Mouse (Mus musculus): Measurements from ENCODE around the gene Plxna4. TPM values are rescaled to one million over a fixed set of nuclear protein-coding genes. Genes with fewer than 3 reads are reported as not detected.

Plxna4 gene
- polyA plus RNA-seq, 1 experiment = 1.7 TPM

DNA sequence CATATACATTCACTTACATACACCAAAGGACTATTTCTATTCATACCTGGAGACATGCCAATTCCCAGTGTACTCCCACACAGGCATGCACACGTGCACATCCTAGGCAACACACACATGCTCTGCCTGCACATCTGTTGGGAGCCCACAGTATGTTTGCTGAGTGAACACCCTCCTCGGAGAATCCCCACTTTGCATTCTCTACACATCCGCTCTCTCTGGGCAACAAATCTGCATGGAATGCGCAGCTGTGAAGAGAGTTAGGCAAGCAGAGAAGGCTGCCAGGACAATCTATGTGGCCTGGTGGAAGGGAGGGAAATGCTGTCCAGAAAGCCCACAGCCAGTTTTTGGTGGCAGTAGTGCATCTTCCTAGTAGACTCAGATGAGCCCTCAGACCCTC is 123.9 kb downstream of the Plxna4 start:
- Histone ChIP-seq H3K4me1 (ENCODE audit: control insufficient read depth, insufficient read depth, low read length) (0 out of 2 replicates have a peak, but pooled peaks cover 5% of the 10 kb centered on the region), H3K4me3 (ENCODE audit: insufficient read depth, low read length) (no peak overlapping the region), H3K27ac (ENCODE audit: insufficient read depth, low read length) (no peak overlapping the region)
- no peak for TF ChIP-seq POLR2A (IDR thresholded peaks at IDR 0.05; ENCODE audit: low read depth, low read length)
- no peak for TF ChIP-seq CTCF (IDR thresholded peaks at IDR 0.05; ENCODE audit: borderline replicate concordance, insufficient read depth, low read length)

DNA sequence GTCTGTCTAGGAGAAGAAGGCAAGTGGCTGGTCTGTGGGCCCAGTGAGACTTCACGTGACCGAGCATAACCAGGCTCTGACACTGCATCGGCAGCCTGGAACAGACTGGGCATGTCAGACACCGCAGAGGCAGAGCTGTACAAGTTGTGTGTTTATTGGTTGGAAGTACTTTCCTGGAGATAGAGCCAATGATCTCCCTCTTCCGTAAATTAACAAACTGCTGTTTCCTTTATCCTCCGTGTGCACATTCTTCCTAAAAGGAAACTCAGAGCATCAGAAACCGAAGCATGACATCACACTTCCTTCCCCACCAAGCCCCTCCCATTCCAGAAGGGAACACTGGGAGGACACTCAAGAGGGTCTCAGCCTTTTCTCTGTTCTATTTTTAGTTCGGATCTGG is 127.6 kb downstream of the Plxna4 start:
- Histone ChIP-seq H3K4me3 (ENCODE audit: insufficient read depth, low read length) (no peak overlapping the region), H3K4me1 (ENCODE audit: control insufficient read depth, insufficient read depth, low read length) (0 out of 2 replicates have a peak, but pooled peaks cover 5% of the 10 kb centered on the region), H3K27ac (ENCODE audit: insufficient read depth, low read length) (no peak overlapping the region)
- TF ChIP-seq CTCF (IDR thresholded peaks at IDR 0.05; ENCODE audit: borderline replicate concordance, insufficient read depth, low read length) (no peak), POLR2A (IDR thresholded peaks at IDR 0.05; ENCODE audit: low read depth, low read length) (no peak)

DNA sequence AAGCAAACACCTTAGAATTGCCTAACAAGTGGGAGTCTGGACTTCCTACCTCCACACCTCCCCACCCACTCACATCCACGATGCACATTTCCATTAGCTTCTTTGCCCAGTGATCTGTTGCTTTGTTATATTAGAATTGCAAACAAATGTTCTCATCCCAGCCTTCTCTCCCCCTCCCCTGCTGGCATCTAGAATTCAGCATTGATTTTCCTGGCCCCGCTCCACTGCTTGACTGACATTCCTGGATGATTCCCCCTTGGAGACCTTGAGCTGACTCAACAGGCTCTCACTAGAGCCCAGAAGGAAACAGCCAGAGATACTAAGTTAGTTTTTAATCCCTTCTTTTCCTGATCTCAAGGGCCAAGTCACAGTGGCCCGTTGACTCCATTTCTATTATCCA is 131.4 kb downstream of the Plxna4 start:
- H3K27ac ChIP-seq (ENCODE audit: insufficient read depth, low read length) = no peak overlapping the region
- H3K4me1 ChIP-seq (ENCODE audit: control insufficient read depth, insufficient read depth, low read length) = no peaks in the 10 kb centered on the region
- TF ChIP-seq CTCF (IDR thresholded peaks at IDR 0.05; ENCODE audit: borderline replicate concordance, insufficient read depth, low read length) (no peak), POLR2A (IDR thresholded peaks at IDR 0.05; ENCODE audit: low read depth, low read length) (no peak)
- H3K4me3 ChIP-seq (ENCODE audit: insufficient read depth, low read length) = no peak overlapping the region

DNA sequence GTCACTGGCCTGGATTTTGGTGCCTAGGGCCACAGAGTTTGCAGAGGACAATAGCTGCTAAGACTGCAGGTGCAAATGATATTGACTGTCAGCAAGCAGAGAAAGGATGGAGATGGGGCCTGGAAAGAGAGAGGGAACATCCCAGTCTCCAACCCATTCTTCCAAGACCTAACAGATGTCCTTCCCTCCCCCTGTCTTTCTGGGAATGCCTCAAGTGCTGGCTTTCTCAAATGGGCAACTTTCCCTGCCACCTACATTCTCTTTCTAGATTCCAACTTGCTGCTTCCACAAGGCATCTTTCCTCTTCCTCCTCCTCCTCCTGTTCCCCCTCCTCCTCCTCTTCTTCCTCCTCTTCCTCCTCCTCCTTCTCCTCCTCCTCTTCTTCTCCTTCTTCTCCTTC is 136.1 kb downstream of the Plxna4 start:
- Histone ChIP-seq H3K27ac (ENCODE audit: insufficient read depth, low read length) (no peak overlapping the region), H3K4me3 (ENCODE audit: insufficient read depth, low read length) (no peak overlapping the region), H3K4me1 (ENCODE audit: control insufficient read depth, insufficient read depth, low read length) (no peaks in the 10 kb centered on the region)
- TF ChIP-seq POLR2A (IDR thresholded peaks at IDR 0.05; ENCODE audit: low read depth, low read length) = no peak
- no peak for TF ChIP-seq CTCF (IDR thresholded peaks at IDR 0.05; ENCODE audit: borderline replicate concordance, insufficient read depth, low read length)

DNA sequence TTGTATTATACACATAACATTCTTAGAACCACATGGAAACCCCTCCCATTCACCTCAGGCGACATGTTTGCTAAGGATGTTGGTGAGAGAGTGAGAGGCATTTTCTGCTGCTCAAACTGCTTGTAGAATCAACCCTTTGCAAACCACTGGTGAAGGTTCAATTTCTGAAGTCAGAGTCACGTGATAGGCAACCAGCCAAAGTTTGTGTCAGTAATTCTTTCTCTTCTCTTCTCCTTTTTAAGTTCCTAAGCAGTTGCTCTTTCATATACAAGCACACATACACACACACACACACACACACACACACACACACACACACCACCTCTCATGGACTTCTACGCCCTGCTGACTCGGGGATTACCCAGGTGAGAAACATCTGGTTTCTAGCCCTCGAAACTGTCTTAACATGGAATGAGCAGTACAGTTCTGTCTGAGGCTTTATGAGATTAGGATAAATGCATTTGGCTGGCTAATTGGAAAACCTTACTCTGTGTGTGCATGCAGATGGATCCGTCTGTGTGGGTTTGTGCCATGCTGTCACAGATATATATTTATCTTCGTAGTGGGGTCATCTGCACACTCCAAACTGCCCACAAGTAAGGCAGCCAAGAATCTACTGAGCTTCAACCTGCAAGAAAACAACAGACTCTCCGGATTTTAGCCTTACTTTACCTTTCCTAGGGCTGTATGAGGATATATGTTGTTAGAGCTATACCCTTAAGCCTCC is 138.6 kb downstream of the Plxna4 start:
- no peaks in the 10 kb centered on the region for H3K4me1 ChIP-seq (ENCODE audit: control insufficient read depth, insufficient read depth, low read length)
- H3K4me3 ChIP-seq (ENCODE audit: insufficient read depth, low read length) = no peak overlapping the region
- no peak overlapping the region for H3K27ac ChIP-seq (ENCODE audit: insufficient read depth, low read length)
- TF ChIP-seq POLR2A (IDR thresholded peaks at IDR 0.05; ENCODE audit: low read depth, low read length) (no peak), CTCF (IDR thresholded peaks at IDR 0.05; ENCODE audit: borderline replicate concordance, insufficient read depth, low read length) (no peak)

DNA sequence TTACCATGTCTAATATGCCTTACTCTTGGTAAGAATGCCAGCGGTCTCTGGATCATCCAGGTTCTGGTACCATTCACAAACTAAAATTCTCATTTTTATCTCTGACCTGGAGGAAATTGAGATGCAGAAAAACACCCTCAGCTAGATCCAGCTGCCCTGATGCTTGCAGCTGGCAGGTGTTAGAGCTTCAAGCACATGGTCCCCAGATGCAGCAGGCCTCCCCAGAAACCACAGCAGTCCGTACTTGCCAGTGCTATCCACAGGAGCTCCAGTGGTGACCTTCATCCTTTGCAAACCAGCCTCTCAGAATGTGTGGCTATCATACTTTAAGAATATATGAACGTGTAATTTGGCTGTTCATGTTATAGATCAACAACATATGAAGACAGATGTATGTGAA is 139.2 kb downstream of the Plxna4 start:
- Histone ChIP-seq H3K27ac (ENCODE audit: insufficient read depth, low read length) (no peak overlapping the region), H3K4me1 (ENCODE audit: control insufficient read depth, insufficient read depth, low read length) (no peaks in the 10 kb centered on the region), H3K4me3 (ENCODE audit: insufficient read depth, low read length) (no peak overlapping the region)
- no peak for TF ChIP-seq CTCF (IDR thresholded peaks at IDR 0.05; ENCODE audit: borderline replicate concordance, insufficient read depth, low read length)
- TF ChIP-seq POLR2A (IDR thresholded peaks at IDR 0.05; ENCODE audit: low read depth, low read length) = no peak

DNA sequence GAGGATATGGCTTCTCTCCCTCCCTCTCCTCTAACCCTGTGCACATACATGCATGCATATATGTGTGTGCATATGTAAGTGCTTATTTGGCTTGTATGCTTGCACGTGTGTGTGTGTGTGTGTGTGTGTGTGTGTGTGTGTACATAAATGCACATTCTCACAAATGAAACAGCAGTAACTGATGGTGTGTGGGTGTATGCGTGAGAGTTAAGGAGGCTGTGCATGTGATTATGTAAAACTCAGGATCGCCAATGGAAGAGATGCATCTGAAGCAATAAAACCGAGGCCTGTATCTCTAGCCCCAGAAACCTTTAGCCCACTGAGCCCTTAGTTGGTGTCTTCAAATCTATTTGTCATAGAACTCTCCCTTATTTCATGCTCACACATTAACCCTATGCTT is 141.7 kb downstream of the Plxna4 start:
- TF ChIP-seq CTCF (IDR thresholded peaks at IDR 0.05; ENCODE audit: borderline replicate concordance, insufficient read depth, low read length) = no peak
- TF ChIP-seq POLR2A (IDR thresholded peaks at IDR 0.05; ENCODE audit: low read depth, low read length) = no peak
- Histone ChIP-seq H3K27ac (ENCODE audit: insufficient read depth, low read length) (no peak overlapping the region), H3K4me1 (ENCODE audit: control insufficient read depth, insufficient read depth, low read length) (no peaks in the 10 kb centered on the region), H3K4me3 (ENCODE audit: insufficient read depth, low read length) (no peak overlapping the region)

DNA sequence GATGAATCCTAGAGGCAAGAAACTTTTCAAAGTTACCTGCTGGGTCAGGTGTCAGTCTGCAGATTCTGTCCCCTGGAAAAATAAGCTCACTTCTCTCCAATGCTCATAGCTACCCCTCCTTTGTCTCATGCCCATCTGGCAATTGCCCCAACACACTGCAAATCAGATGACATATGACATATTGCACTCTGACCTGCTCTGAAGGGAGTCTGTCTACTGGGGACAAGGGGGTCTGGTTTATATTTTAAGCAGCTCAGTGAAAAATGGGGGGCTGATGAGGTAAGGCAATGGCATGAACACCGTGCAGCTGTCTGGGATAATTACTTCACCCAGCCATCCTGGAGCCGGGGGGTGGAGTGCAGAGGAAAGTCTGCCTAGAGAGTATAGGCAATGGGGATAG is 142.7 kb downstream of the Plxna4 start:
- H3K27ac ChIP-seq (ENCODE audit: insufficient read depth, low read length) = no peak overlapping the region
- no peaks in the 10 kb centered on the region for H3K4me1 ChIP-seq (ENCODE audit: control insufficient read depth, insufficient read depth, low read length)
- no peak overlapping the region for H3K4me3 ChIP-seq (ENCODE audit: insufficient read depth, low read length)
- TF ChIP-seq POLR2A (IDR thresholded peaks at IDR 0.05; ENCODE audit: low read depth, low read length) (no peak), CTCF (IDR thresholded peaks at IDR 0.05; ENCODE audit: borderline replicate concordance, insufficient read depth, low read length) (no peak)

DNA sequence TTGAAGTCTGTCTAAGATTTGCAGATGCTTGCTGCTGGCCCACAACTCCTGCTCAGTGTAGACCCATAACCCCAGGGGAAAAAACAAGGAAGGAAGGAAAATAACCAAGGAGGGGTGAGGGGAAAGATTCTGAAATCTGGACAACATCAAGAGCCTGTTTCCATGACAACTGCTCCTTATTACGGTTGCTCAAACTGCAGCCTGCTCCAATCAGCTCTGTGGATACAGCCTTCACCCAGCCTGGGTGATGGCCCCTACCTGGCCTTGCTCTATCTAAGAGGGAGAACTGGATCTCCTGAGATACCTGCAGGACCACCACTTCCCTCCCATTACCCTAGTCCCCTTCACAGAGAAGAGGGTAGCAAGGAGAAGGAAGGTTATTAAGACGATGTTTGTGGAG is 143.6 kb downstream of the Plxna4 start:
- no peak overlapping the region for H3K27ac ChIP-seq (ENCODE audit: insufficient read depth, low read length)
- H3K4me3 ChIP-seq (ENCODE audit: insufficient read depth, low read length) = no peak overlapping the region
- no peak for TF ChIP-seq CTCF (IDR thresholded peaks at IDR 0.05; ENCODE audit: borderline replicate concordance, insufficient read depth, low read length)
- no peak for TF ChIP-seq POLR2A (IDR thresholded peaks at IDR 0.05; ENCODE audit: low read depth, low read length)
- no peaks in the 10 kb centered on the region for H3K4me1 ChIP-seq (ENCODE audit: control insufficient read depth, insufficient read depth, low read length)

DNA sequence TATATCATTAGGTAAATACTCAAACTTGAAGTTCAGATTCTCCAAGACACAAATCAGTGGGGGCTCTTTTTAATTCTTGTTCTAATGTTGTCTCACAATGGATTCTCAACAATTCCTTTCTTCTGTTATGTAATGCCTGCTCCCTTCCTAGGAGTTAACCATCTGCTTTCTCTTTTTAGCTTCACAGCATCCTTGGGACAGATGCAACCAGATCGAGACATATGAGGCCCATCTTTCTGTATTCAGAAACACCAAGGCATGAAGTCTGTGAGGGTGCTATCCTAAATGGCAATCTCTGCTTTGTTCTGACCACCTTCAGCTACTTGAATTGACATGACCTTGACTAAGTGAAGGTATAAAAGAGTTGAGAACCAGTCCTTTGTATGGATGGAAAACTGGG is 144.3 kb downstream of the Plxna4 start:
- Histone ChIP-seq H3K4me1 (ENCODE audit: control insufficient read depth, insufficient read depth, low read length) (no peaks in the 10 kb centered on the region), H3K4me3 (ENCODE audit: insufficient read depth, low read length) (no peak overlapping the region), H3K27ac (ENCODE audit: insufficient read depth, low read length) (no peak overlapping the region)
- TF ChIP-seq POLR2A (IDR thresholded peaks at IDR 0.05; ENCODE audit: low read depth, low read length) (no peak), CTCF (IDR thresholded peaks at IDR 0.05; ENCODE audit: borderline replicate concordance, insufficient read depth, low read length) (no peak)
